Mouse (Mus musculus): ENCODE results near the gene Dsp.

- TF ChIP-seq CTCF (IDR thresholded peaks at IDR 0.05; ENCODE audit: low read depth) (no peak), EP300 (IDR thresholded peaks at IDR 0.05; ENCODE audit: low read depth) (no peak)
Measured at GRCm38 (mm10) chr13:38157635-38158034, 6.5 kb downstream of the Dsp start.
